Mouse (Mus musculus): ENCODE results near the gene Dcaf8. TPM values are rescaled to one million over a fixed set of nuclear protein-coding genes. Genes with fewer than 3 reads are reported as not detected.
A peak's percentile ranks its signal among the peaks of the same experiment; 100 is the strongest.

The Dcaf8 gene
- total RNA-seq, 1 experiment from 2014 or later = 169 TPM

- DNase-seq = peak; percentile 41
These were observed 533 bp downstream of the Dcaf8 start for GRCm38 (mm10) chr1:172148279-172148954.

DNA sequence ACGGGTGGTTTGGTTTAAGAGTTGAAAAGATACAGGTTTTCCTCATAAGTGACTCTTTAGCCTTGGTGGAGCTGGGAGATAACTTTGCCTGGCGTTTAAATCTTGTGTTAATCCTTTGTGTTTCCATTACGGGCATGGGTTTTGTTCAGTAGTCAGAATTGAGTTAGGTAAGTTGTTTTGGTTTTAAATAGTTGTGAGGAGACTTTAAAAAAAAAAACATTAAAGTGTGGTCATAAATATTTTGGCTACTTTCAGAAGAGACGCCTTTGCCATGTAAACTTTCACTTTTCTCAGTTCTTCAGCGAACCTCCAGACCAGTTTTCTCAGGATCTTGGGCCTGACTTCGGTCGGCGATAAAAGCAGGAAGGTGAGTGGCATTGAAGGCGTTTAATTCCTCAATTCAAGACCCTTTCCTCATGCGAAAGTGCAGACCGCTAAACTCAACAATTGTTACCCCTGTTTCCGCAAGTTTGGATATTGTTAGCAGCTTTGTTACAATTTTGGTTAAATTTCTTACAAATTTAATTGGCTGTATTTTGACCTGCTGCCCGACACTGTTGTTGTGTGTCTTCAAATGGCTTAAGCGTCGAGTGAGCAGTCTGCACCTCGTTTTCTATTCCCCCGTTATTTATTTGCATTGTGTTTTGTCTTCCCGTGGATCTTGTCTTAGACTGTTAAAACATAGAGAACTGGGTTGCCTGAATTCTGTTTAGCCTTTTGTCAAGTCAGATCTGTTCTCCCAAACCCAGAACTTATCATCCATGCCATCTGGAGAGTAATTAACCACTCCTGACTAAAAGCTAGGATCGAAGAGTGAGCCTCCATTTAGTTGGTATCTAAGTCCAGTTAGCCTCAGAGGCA is 1.3 kb downstream of the Dcaf8 start:
- no peak for DNase-seq

GRCm38 (mm10) chr1:172154536-172154935 is 6.7 kb downstream of the Dcaf8 start:
- no peak for DNase-seq

DNA sequence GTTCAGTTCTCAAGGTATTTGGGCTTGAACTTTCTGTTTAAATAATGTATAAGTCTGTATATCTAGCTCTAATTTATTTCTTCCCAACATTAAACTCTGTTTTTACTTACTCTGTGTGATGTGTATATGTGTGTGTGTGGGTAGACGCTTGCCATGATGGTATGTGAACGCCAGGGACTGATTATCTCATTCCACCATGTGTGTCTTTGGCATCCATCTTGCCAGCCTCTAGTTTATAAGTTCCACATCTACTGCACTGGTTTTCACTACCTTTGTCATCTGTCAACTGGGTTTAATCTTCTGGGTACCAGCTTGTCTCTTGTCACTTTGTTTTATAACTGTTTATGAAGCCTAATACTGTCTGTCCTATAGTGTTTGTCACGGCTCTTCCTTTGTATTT is 7.6 kb downstream of the Dcaf8 start:
- no peak for DNase-seq

DNA sequence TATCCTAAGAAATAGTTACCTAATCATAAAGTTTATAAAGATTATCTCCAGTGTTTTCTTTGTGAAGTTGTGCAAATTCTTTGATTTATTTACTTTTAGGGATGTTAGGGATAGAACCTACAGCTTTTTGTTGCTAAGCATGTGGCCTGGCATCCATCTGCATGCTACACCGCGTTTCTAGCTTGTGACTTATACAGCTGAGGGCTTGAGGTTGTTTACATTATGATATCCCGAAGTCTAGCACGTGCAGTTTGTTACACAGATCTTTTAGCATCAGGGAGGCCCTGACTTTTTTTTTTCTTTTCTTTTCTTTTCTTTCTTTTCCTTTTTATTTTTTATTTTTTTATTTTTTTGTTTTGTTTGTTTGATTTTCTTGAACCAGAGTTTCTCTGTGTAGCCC is 12.1 kb downstream of the Dcaf8 start:
- no peak for DNase-seq

DNA sequence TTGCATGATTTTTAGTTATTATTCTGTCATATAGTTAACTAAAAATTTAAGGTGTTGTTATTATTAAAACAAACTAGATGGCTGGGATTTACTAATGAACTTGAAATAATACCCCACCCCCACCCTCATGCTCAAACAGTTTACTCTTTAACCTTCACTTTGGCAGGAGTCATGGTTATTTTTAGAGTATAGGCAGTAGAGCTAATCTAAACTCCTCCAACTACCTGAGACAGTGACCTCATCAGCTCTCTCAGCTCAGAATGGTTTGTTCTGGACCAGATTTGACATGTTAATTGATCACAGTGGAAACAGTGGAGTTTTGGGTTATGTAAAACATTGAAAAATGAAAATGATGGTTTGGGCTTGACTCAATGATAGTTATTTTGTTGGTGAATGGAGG is 12.6 kb downstream of the Dcaf8 start:
- no peak for DNase-seq

- no peak for DNase-seq
These were observed 14.1 kb downstream of the Dcaf8 start for GRCm38 (mm10) chr1:172162009-172162408.

DNA sequence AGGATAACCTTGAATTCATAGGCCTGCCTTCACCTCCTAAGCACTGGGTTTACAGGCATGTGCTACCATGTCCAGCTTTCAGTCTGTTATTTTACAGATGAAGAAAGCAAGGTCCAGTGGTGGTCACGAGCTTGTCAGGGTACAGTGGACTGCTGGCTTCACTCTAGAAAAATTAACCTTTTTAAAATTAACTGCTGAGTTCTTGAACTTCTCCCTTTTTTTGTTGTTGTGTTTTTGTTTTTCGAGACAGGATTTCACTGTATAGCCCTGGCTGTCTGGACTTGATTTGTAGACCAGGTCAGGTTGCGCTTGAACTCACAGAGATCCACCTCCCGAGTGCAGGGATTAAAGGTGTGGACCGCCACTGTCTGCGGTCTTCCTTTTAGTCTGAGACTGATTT is 15.1 kb downstream of the Dcaf8 start:
- no peak for DNase-seq

DNA sequence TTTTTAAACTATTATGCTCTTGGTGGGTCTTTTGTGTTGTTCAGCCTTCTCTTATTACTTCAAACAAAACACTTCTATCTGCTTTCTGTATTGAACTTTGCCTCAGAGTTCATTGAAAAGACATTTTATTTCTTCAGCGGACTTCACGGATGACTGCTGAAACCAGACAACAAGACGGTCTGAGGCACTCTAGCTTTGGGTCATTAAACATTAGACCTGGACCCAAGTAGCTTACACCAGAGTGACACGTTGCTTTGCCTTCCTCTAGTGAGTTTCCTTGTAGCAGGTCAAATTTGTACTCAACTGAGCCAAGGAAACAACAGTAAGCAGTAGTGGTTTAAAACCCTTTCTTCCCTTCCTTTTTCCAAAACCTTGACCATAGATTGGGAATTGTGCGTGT is 20.0 kb downstream of the Dcaf8 start:
- no peak for DNase-seq

- DNase-seq = no peak
These were observed 21.9 kb downstream of the Dcaf8 start for GRCm38 (mm10) chr1:172169809-172170208.

- peak; percentile 20 for DNase-seq
These were observed 24.5 kb downstream of the Dcaf8 start for GRCm38 (mm10) chr1:172172381-172172780.

- no peak for DNase-seq
These were observed 25.3 kb downstream of the Dcaf8 start for GRCm38 (mm10) chr1:172173181-172173580.

DNA sequence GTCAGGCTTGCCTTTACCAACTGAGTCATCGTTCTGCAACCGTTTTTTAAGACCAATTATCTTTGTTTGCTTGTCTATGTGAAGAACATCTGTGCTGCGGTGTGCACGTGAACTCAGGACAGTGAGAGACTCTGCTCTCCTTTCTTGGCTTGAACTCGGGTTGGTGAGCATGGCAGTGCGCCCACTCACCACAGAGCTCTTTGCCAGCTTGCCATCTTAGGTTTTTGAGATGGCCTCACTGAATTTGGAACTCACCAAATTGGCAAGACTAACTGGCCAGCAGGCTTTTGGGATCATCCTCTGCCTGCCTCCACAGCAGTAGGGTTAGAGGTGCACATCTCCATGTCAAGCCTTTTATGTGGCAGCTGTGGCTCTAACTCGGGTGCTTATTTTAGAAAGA is 29.9 kb downstream of the Dcaf8 start:
- DNase-seq = no peak

DNA sequence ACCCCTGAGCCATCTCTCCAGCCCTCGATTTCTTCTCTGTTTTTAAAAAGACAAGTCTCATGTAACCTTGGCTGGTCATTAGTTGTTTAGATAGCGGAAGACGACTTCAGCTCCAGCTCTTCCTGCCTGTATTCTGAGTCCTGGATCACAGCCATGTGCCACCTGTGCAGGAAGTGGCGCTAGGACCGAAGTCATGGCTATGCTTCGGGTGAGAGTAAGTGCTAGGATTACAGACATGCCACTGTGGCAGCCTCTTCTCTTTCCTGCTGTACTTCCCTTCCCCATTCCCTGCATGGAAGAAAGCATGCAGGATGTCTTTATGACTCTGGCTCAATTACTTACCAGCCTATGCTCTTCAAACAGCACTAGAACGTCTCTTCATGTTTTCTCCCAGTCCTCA is 31.2 kb downstream of the Dcaf8 start:
- DNase-seq = no peak

GRCm38 (mm10) chr1:172180881-172181280 is 33.0 kb downstream of the Dcaf8 start:
- no peak for DNase-seq

GRCm38 (mm10) chr1:172181777-172182176 is 33.9 kb downstream of the Dcaf8 start:
- DNase-seq = no peak

DNA sequence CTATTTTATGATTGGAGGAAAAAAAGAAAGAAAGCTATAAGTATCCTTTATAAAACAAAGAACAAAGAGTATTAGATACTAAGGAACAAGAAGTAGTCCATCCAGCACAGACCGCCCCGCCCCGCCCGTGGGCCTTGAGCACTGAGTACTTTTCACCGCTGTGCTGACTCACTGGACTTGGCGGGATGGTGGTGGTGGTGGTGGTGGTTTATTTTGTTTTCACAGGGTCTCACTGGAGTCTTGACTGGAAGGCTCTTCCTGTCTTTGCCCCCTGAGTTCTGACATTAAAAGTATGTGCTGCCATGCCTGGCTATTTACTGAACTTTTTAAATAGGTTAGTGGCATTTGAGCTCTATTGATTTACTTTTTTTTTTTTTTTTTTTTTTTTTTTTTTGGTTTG is 35.2 kb downstream of the Dcaf8 start:
- no peak for DNase-seq

DNA sequence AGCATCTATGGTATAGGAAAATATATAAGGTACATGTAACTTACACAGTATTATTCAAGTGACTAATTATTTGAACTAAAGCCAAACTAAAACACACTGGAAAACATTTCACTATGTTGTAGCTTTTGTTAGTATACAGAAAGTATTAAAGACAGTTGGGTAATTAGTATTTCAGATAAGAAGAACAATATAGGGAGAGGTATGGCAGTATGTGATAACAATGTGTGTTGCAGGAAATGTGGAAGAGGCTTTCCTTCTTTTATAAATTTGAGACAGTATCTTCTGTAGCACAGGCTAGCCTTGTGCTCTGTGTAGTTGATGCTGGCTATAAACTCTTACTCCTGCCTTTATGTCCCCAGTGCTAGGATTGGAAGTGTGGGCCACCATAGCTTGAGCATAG is 36.0 kb downstream of the Dcaf8 start:
- DNase-seq = no peak

GRCm38 (mm10) chr1:172186401-172187289 is 38.8 kb downstream of the Dcaf8 start:
- DNase-seq = no peak

GRCm38 (mm10) chr1:172188891-172189290 is 41.0 kb downstream of the Dcaf8 start:
- DNase-seq = no peak

DNA sequence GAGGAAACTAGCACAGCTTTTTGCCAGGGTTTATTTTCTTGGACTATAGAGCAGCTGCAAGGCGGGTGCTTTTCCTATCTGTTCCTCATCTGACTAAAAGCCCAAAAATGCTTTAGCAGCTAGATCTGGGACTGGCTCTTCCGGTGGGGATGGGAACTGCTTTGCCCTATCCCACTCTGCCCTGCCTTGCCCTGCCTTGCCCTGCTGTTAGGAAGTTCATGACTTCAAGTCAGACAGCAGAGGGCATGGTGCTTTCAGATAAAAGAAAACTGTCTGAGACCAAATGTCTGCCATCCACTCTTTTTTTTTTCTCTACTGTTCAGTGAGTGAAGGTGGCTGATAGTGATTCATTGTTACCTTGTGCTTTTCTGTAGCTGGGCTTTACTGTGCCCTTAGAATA is 43.7 kb downstream of the Dcaf8 start:
- no peak for DNase-seq

DNA sequence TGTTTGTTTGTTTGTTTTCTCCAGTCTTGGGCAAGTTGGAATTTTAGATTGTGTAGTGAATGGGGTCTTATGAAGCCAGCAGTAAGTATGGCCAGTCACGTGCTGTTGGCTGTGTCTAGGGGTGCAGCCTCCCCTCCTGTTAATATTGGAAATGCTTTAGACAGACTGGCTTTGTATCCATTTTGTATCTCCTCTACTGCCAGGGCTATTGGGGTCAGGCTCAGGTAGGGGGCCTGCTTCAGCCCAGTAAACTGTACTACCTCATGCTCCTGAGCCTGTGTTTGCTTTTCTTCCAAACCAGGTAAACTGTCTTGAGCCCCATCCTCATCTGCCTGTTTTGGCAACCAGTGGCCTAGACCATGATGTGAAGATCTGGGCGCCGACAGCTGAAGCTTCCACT is 44.3 kb downstream of the Dcaf8 start:
- no peak for DNase-seq

DNA sequence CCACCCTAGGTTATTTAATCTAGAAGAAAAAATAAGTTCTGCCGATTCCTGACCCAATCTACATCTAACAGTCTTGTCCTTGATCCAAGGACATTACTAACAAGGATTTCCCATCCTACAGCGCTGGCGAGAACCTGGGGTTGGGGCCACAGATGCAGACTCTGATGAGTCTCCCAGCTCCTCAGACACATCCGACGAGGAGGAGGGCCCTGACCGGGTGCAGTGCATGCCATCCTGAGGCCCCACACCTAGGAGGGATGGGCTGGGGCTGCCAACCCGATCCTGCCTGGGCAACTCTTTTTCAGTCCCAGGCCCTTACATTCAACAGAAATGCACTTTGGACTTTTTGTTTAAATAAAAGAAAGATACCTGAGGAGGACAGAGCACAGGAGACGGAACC is 46.6 kb downstream of the Dcaf8 start:
- DNase-seq = no peak

Data from adrenal gland, postnatal 25 days (tissue).